Mouse (Mus musculus): Measurements from ENCODE around the gene Lhcgr. TPM values are rescaled to one million over a fixed set of nuclear protein-coding genes. Genes with fewer than 3 reads are reported as not detected.
"Not testable (repeated sequence)": the region's sequence is repeated elsewhere in the genome, so short reads cannot be mapped to it uniquely, and the experiment has no call there.

The Lhcgr gene
- polyA plus RNA-seq (2016; fragmentation: Nextera tagmentation; extraction: Ambion mirVana): 0.16 and 0.32 TPM in 2 replicates

- Histone ChIP-seq H3K27me3 (ENCODE audit: insufficient read depth, poor library complexity, severe bottlenecking) (0 out of 2 replicates have a peak, but pooled peaks cover 29% of the 10 kb centered on the region), H3K36me3 (no peaks in the 10 kb centered on the region), H3K4me3 (peak within 1 kb of the TSS; percentile 54), H3K9me3 (no peaks in the 10 kb centered on the region), H3K27ac (peak within 1 kb of the TSS; percentile 67; the same call in 1 of the 2 replicates), H3K4me1 (peaks cover 12% of the 10 kb centered on the region)
- no peak for DNase-seq (ENCODE audit: low spot score)
- 18% methylated on average over 31 of the region's 31 CpGs for WGBS
Measured at GRCm38 (mm10) chr17:88791440-88792152, at the start of gene Lhcgr. TSS of gene Lhcgr (minus strand) at chr17:88791990.

GRCm38 (mm10) chr17:88817601-88818000 lies 25.8 kb upstream of the Lhcgr start:
- DNase-seq (ENCODE audit: low spot score): no peak
- Histone ChIP-seq H3K9me3 (no peaks in the 10 kb centered on the region), H3K4me1 (no peaks in the 10 kb centered on the region), H3K36me3 (no peaks in the 10 kb centered on the region), H3K27ac (no peak overlapping the region), H3K27me3 (ENCODE audit: insufficient read depth, poor library complexity, severe bottlenecking) (no peaks in the 10 kb centered on the region), H3K4me3 (no peak overlapping the region)
- WGBS: 79% methylated on average over 2 of the region's 2 CpGs

GRCm38 (mm10) chr17:88812943-88813342 lies 21.2 kb upstream of the Lhcgr start:
- H3K27me3 ChIP-seq (ENCODE audit: insufficient read depth, poor library complexity, severe bottlenecking); H3K36me3 ChIP-seq; H3K9me3 ChIP-seq; DNase-seq (ENCODE audit: low spot score); H3K27ac ChIP-seq; H3K4me1 ChIP-seq; H3K4me3 ChIP-seq: not testable (repeated sequence)
- 85% methylated on average over 3 of the region's 3 CpGs for WGBS

- DNase-seq (ENCODE audit: low spot score): no peak
- Histone ChIP-seq H3K4me1 (no peaks in the 10 kb centered on the region), H3K27ac (no peak overlapping the region), H3K36me3 (no peaks in the 10 kb centered on the region), H3K9me3 (no peaks in the 10 kb centered on the region), H3K4me3 (no peak overlapping the region), H3K27me3 (ENCODE audit: insufficient read depth, poor library complexity, severe bottlenecking) (no peaks in the 10 kb centered on the region)
- WGBS: 90% methylated on average over 5 of the region's 5 CpGs
Measured at GRCm38 (mm10) chr17:88810807-88811206, 19.0 kb upstream of the Lhcgr start.

GRCm38 (mm10) chr17:88806421-88806820 lies 14.6 kb upstream of the Lhcgr start:
- no peaks in the 10 kb centered on the region for H3K36me3 ChIP-seq
- 87% methylated on average over 8 of the region's 8 CpGs for WGBS
- no peak overlapping the region for H3K4me3 ChIP-seq
- no peaks in the 10 kb centered on the region for H3K27me3 ChIP-seq (ENCODE audit: insufficient read depth, poor library complexity, severe bottlenecking)
- H3K4me1 ChIP-seq: no peaks in the 10 kb centered on the region
- no peaks in the 10 kb centered on the region for H3K9me3 ChIP-seq
- no peak overlapping the region for H3K27ac ChIP-seq
- no peak for DNase-seq (ENCODE audit: low spot score)

- H3K4me1 ChIP-seq: no peaks in the 10 kb centered on the region
- H3K4me3 ChIP-seq: no peak overlapping the region
- no peaks in the 10 kb centered on the region for H3K9me3 ChIP-seq
- no peaks in the 10 kb centered on the region for H3K27me3 ChIP-seq (ENCODE audit: insufficient read depth, poor library complexity, severe bottlenecking)
- DNase-seq (ENCODE audit: low spot score): no peak
- no peak overlapping the region for H3K27ac ChIP-seq
- H3K36me3 ChIP-seq: no peaks in the 10 kb centered on the region
Measured at GRCm38 (mm10) chr17:88803441-88803840, 11.7 kb upstream of the Lhcgr start.

- no peaks in the 10 kb centered on the region for H3K9me3 ChIP-seq
- peaks cover 12% of the 10 kb centered on the region for H3K4me1 ChIP-seq
- WGBS: 60% methylated on average over 2 of the region's 2 CpGs
- H3K36me3 ChIP-seq: no peaks in the 10 kb centered on the region
- DNase-seq (ENCODE audit: low spot score): no peak
- H3K4me3 ChIP-seq: no peak overlapping the region
- no peak overlapping the region for H3K27ac ChIP-seq
- H3K27me3 ChIP-seq (ENCODE audit: insufficient read depth, poor library complexity, severe bottlenecking): 0 out of 2 replicates have a peak, but pooled peaks cover 29% of the 10 kb centered on the region
Measured at GRCm38 (mm10) chr17:88790680-88791079, 1.1 kb downstream of the Lhcgr start.

- 90% methylated on average over 2 of the region's 2 CpGs for WGBS
- no peak for DNase-seq (ENCODE audit: low spot score)
- Histone ChIP-seq H3K27ac (no peak overlapping the region), H3K4me1 (peaks cover 12% of the 10 kb centered on the region), H3K36me3 (no peaks in the 10 kb centered on the region), H3K4me3 (no peak overlapping the region), H3K27me3 (ENCODE audit: insufficient read depth, poor library complexity, severe bottlenecking) (0 out of 2 replicates have a peak, but pooled peaks cover 28% of the 10 kb centered on the region), H3K9me3 (no peaks in the 10 kb centered on the region)
Measured at GRCm38 (mm10) chr17:88788392-88788791, 3.4 kb downstream of the Lhcgr start.

- H3K27me3 ChIP-seq (ENCODE audit: insufficient read depth, poor library complexity, severe bottlenecking): 0 out of 2 replicates have a peak, but pooled peaks cover 16% of the 10 kb centered on the region
- 55% methylated on average over 6 of the region's 6 CpGs for WGBS
- no peak overlapping the region for H3K4me3 ChIP-seq
- no peak overlapping the region for H3K27ac ChIP-seq
- peaks cover 10% of the 10 kb centered on the region for H3K4me1 ChIP-seq
- no peak for DNase-seq (ENCODE audit: low spot score)
- H3K36me3 ChIP-seq: no peaks in the 10 kb centered on the region
- H3K9me3 ChIP-seq: no peaks in the 10 kb centered on the region
Measured at GRCm38 (mm10) chr17:88786881-88787280, 4.9 kb downstream of the Lhcgr start.

GRCm38 (mm10) chr17:88786385-88786784 lies 5.4 kb downstream of the Lhcgr start:
- no peak for DNase-seq (ENCODE audit: low spot score)
- Histone ChIP-seq H3K9me3 (no peaks in the 10 kb centered on the region), H3K4me1 (peaks cover 5% of the 10 kb centered on the region), H3K27ac (no peak overlapping the region), H3K27me3 (ENCODE audit: insufficient read depth, poor library complexity, severe bottlenecking) (0 out of 2 replicates have a peak, but pooled peaks cover 11% of the 10 kb centered on the region), H3K36me3 (no peaks in the 10 kb centered on the region), H3K4me3 (no peak overlapping the region)
- 76% methylated on average over 4 of the region's 4 CpGs for WGBS

GRCm38 (mm10) chr17:88779148-88779547 lies 12.6 kb downstream of the Lhcgr start:
- no peak overlapping the region for H3K4me3 ChIP-seq
- H3K27me3 ChIP-seq (ENCODE audit: insufficient read depth, poor library complexity, severe bottlenecking): 0 out of 2 replicates have a peak, but pooled peaks cover 2% of the 10 kb centered on the region
- no peak overlapping the region for H3K27ac ChIP-seq
- DNase-seq (ENCODE audit: low spot score): no peak
- H3K36me3 ChIP-seq: no peaks in the 10 kb centered on the region
- H3K4me1 ChIP-seq: no peaks in the 10 kb centered on the region
- no peaks in the 10 kb centered on the region for H3K9me3 ChIP-seq
- WGBS: 28% methylated on average over 3 of the region's 3 CpGs

- WGBS: 49% methylated on average over 9 of the region's 9 CpGs
- Histone ChIP-seq H3K27me3 (ENCODE audit: insufficient read depth, poor library complexity, severe bottlenecking) (0 out of 2 replicates have a peak, but pooled peaks cover 4% of the 10 kb centered on the region), H3K36me3 (no peaks in the 10 kb centered on the region), H3K4me3 (no peak overlapping the region), H3K9me3 (no peaks in the 10 kb centered on the region), H3K4me1 (no peaks in the 10 kb centered on the region), H3K27ac (no peak overlapping the region)
- no peak for DNase-seq (ENCODE audit: low spot score)
Measured at GRCm38 (mm10) chr17:88774103-88774526, 17.7 kb downstream of the Lhcgr start.

GRCm38 (mm10) chr17:88770081-88770480 lies 21.7 kb downstream of the Lhcgr start:
- H3K4me3 ChIP-seq: no peak overlapping the region
- H3K36me3 ChIP-seq: no peaks in the 10 kb centered on the region
- H3K27ac ChIP-seq: no peak overlapping the region
- H3K4me1 ChIP-seq: no peaks in the 10 kb centered on the region
- WGBS: 82% methylated on average over 7 of the region's 7 CpGs
- no peak for DNase-seq (ENCODE audit: low spot score)
- H3K9me3 ChIP-seq: no peaks in the 10 kb centered on the region
- 0 out of 2 replicates have a peak, but pooled peaks cover 4% of the 10 kb centered on the region for H3K27me3 ChIP-seq (ENCODE audit: insufficient read depth, poor library complexity, severe bottlenecking)

Measured in heart, embryonic 10.5 days (tissue).